Mouse (Mus musculus) myocyte (in vitro differentiated cells): ENCODE measurements around the gene Fam222b.

Source experiments
- MAX ChIP-seq: IDR thresholded peaks from one replicate; pipeline ENCODE4 v1.6.1; 2011; ENCODE audit warnings: low read depth, mild to moderate bottlenecking, control low read depth
- MYOG ChIP-seq, 3 experiments: IDR thresholded peaks; one replicate each; pipeline ENCODE4 v1.6.1; 2011; ENCODE audit warnings: control low read depth in 2 of 3, low read depth in 2 of 3, mild to moderate bottlenecking in 2 of 3; ENCODE audit not compliant: insufficient read length in 2 of 3, control insufficient read depth in 1 of 3, insufficient read depth in 1 of 3
- POLR2A ChIP-seq: IDR thresholded peaks from one replicate; pipeline ENCODE4 v1.6.1; 2011; ENCODE audit warnings: low read depth, mild to moderate bottlenecking, control low read depth, moderate library complexity; ENCODE audit not compliant: insufficient read length
- POLR2AphosphoS2 ChIP-seq: IDR thresholded peaks from one replicate; pipeline ENCODE4 v1.6.1; 2011; ENCODE audit warnings: low read depth, control low read depth; ENCODE audit not compliant: insufficient read length
- SRF ChIP-seq: IDR thresholded peaks from one replicate; pipeline ENCODE4 v1.6.1; 2011; ENCODE audit warnings: low read depth; ENCODE audit not compliant: control insufficient read depth, insufficient read length
- TCF12 ChIP-seq: IDR thresholded peaks from one replicate; pipeline ENCODE4 v1.6.1; 2011; ENCODE audit warnings: mild to moderate bottlenecking, control low read depth; ENCODE audit not compliant: poor library complexity, insufficient read depth, severe bottlenecking
- TCF3 ChIP-seq: IDR thresholded peaks from one replicate; pipeline ENCODE4 v1.6.1; 2011; ENCODE audit warnings: low read depth, control low read depth; ENCODE audit not compliant: insufficient read length
- USF1 ChIP-seq: IDR thresholded peaks from one replicate; pipeline ENCODE4 v1.6.1; 2011; ENCODE audit warnings: low read depth, mild to moderate bottlenecking, control low read depth, moderate library complexity

DNA sequence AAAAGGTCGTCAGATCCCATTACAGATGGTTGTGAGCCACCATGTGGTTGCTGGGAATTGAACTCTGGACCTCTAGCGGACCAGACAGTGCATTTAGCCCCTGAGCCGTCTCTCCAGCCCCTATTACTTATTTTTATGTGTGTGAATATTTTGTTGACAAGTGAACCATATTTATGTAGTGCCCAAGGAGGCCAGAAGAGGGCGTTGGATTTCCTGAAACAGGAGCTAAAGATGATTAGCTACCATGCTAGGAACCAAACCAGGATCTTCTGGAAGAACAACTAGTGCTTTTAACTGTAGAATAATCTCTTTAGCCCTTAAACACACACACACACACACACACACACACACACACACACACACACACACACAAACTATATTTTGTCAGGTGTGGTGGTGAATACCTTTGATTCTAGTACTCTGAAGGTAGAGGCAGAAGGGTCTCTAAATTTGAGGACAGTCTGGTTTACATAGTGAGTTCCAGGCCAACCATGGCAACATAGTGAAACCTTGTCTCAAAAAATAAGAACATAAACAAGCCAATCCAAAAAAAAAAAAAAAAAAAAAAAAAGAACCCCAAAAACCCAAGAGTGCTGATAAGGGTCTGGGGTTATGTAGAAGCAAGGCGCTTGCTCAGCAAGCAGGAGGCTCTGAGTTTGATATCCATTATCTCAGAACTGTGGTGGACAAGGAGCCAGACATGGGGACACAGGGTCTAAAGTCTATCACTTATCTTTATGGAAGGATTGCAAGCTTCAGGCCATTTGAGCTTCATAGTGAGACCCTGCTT, 8.7 kb downstream of the Fam222b start:
- TF ChIP-seq MAX (no peak), POLR2A (no peak), POLR2AphosphoS2 (no peak), TCF12 (no peak), SRF (no peak), MYOG (IDR thresholded peaks at IDR 0.05; ENCODE audit: control insufficient read depth in 1 of 3, insufficient read depth in 1 of 3, insufficient read length in 2 of 3, low read depth in 2 of 3) (no peak), TCF3 (no peak), USF1 (no peak)
